ENCODE assay signal across 24 mouse cellular contexts in genomic region chr2:3578180-3578902, GRCm38 (mm10). TPM values are rescaled to one million over a fixed set of nuclear protein-coding genes. Genes with fewer than 3 reads are reported as not detected.
DNase-seq lines count a peak whose midpoint lies in the region; ATAC-seq lines count a peak whose summit lies in the region.
"Had no signal": no experiment of that assay in that cellular context is flagged by ENCODE, and none has a peak within 500 bp of the region (broad histone marks: within the 10 kb centered on the region; RNA-seq: fewer than 3 reads in every experiment).

No protein-coding gene starts in this region.

- H3K27ac ChIP-seq in embryonic facial prominence, embryonic 14.5 days (replicated peaks; ENCODE audit: low read depth, low read length), result 0 out of 2 replicates have a peak overlapping the region, but pooled peaks have one; percentile 2
- H3K27ac ChIP-seq in embryonic facial prominence, embryonic 10.5 days (replicated peaks), result no peak overlapping the region
- H3K27ac ChIP-seq in limb, embryonic 13.5 days, result peak overlapping the region; percentile 72; the same call in 1 of the 2 replicates
- H3K27ac ChIP-seq in limb, embryonic 10.5 days, result no peak overlapping the region
- H3K27ac ChIP-seq in limb, embryonic 15.5 days, result peak overlapping the region; percentile 79
- H3K27ac ChIP-seq in hindbrain, embryonic 12.5 days, result no peak overlapping the region
- H3K27ac ChIP-seq: forebrain, embryonic 10.5 days; limb, embryonic 12.5 days; liver, embryonic 14.5 days; lung, embryonic 15.5 days; stomach, postnatal 0 days had no signal

- no peaks in the 10 kb centered on the region for H3K4me1 ChIP-seq in embryonic facial prominence, embryonic 14.5 days (ENCODE audit: control insufficient read depth, insufficient read depth, low read length)
- H3K4me1 ChIP-seq in embryonic facial prominence, embryonic 10.5 days, result no peaks in the 10 kb centered on the region
- H3K4me1 ChIP-seq in limb, embryonic 13.5 days, result peaks cover 5% of the 10 kb centered on the region
- no peaks in the 10 kb centered on the region for H3K4me1 ChIP-seq in limb, embryonic 10.5 days
- peaks cover 11% of the 10 kb centered on the region for H3K4me1 ChIP-seq in limb, embryonic 15.5 days
- H3K4me1 ChIP-seq in hindbrain, embryonic 12.5 days, result no peaks in the 10 kb centered on the region
- H3K4me1 ChIP-seq: forebrain, embryonic 10.5 days; limb, embryonic 12.5 days; lung, embryonic 15.5 days had no signal

- H3K36me3 ChIP-seq in embryonic facial prominence, embryonic 14.5 days (ENCODE audit: control insufficient read depth, insufficient read depth, low read length), result no peaks in the 10 kb centered on the region
- H3K36me3 ChIP-seq in embryonic facial prominence, embryonic 10.5 days (replicated peaks), result no peaks in the 10 kb centered on the region
- H3K36me3 ChIP-seq in limb, embryonic 13.5 days, result no peaks in the 10 kb centered on the region
- no peaks in the 10 kb centered on the region for H3K36me3 ChIP-seq in limb, embryonic 10.5 days
- no peaks in the 10 kb centered on the region for H3K36me3 ChIP-seq in limb, embryonic 15.5 days
- H3K36me3 ChIP-seq in hindbrain, embryonic 12.5 days, result no peaks in the 10 kb centered on the region
- H3K36me3 ChIP-seq: forebrain, embryonic 10.5 days; limb, embryonic 12.5 days; lung, embryonic 15.5 days had no signal

- no peaks in the 10 kb centered on the region for H3K9me3 ChIP-seq in embryonic facial prominence, embryonic 14.5 days (ENCODE audit: control insufficient read depth, low read length)
- H3K9me3 ChIP-seq in embryonic facial prominence, embryonic 10.5 days, result no peaks in the 10 kb centered on the region
- no peaks in the 10 kb centered on the region for H3K9me3 ChIP-seq in limb, embryonic 13.5 days
- H3K9me3 ChIP-seq in limb, embryonic 10.5 days (replicated peaks), result no peaks in the 10 kb centered on the region
- no peaks in the 10 kb centered on the region for H3K9me3 ChIP-seq in limb, embryonic 15.5 days
- H3K9me3 ChIP-seq in hindbrain, embryonic 12.5 days (replicated peaks), result no peaks in the 10 kb centered on the region
- H3K9me3 ChIP-seq: forebrain, embryonic 10.5 days; limb, embryonic 12.5 days; lung, embryonic 15.5 days had no signal

- no peak overlapping the region for H3K9ac ChIP-seq in embryonic facial prominence, embryonic 14.5 days (ENCODE audit: low read depth, low read length)
- no peak overlapping the region for H3K9ac ChIP-seq in limb, embryonic 13.5 days
- no peak overlapping the region for H3K9ac ChIP-seq in limb, embryonic 15.5 days
- no peak overlapping the region for H3K9ac ChIP-seq in hindbrain, embryonic 12.5 days
- H3K9ac ChIP-seq: limb, embryonic 12.5 days; liver, embryonic 14.5 days; lung, embryonic 15.5 days had no signal

- ATAC-seq in embryonic facial prominence, embryonic 14.5 days (ENCODE audit: low read depth), result no peak
- ATAC-seq in limb, embryonic 13.5 days (ENCODE audit: low FRiP score, low read depth), result peak; percentile 92
- ATAC-seq in limb, embryonic 15.5 days (ENCODE audit: insufficient number of reproducible peaks, low FRiP score, low TSS enrichment, low read depth), result peak; percentile 74; the same call in 1 of the 2 replicates
- ATAC-seq in hindbrain, embryonic 12.5 days (ENCODE audit: low FRiP score), result no peak
- ATAC-seq: activated CD4-positive, CD25-positive, alpha-beta regulatory T cell, adult 4 months; forebrain, embryonic 16.5 days had no signal

- no peaks in the 10 kb centered on the region for H3K27me3 ChIP-seq in embryonic facial prominence, embryonic 14.5 days (replicated peaks; ENCODE audit: control insufficient read depth, insufficient read depth, low read length)
- no peaks in the 10 kb centered on the region for H3K27me3 ChIP-seq in embryonic facial prominence, embryonic 10.5 days (replicated peaks; ENCODE audit: low read depth, poor library complexity, severe bottlenecking)
- no peaks in the 10 kb centered on the region for H3K27me3 ChIP-seq in limb, embryonic 13.5 days
- H3K27me3 ChIP-seq in limb, embryonic 10.5 days (ENCODE audit: low read depth, poor library complexity, severe bottlenecking), result no peaks in the 10 kb centered on the region
- no peaks in the 10 kb centered on the region for H3K27me3 ChIP-seq in limb, embryonic 15.5 days
- H3K27me3 ChIP-seq in hindbrain, embryonic 12.5 days, result no peaks in the 10 kb centered on the region
- H3K27me3 ChIP-seq: limb, embryonic 12.5 days; lung, embryonic 15.5 days had no signal

- H3K4me2 ChIP-seq in embryonic facial prominence, embryonic 14.5 days (ENCODE audit: low read depth, low read length), result no peak overlapping the region
- no peak overlapping the region for H3K4me2 ChIP-seq in limb, embryonic 13.5 days (replicated peaks)
- no peak overlapping the region for H3K4me2 ChIP-seq in limb, embryonic 15.5 days
- no peak overlapping the region for H3K4me2 ChIP-seq in hindbrain, embryonic 12.5 days (replicated peaks)
- H3K4me2 ChIP-seq: heart, embryonic 11.5 days; limb, embryonic 12.5 days; lung, embryonic 15.5 days; midbrain, embryonic 11.5 days had no signal

- peak; percentile 70 for DNase-seq in embryonic facial prominence, embryonic 14.5 days (ENCODE audit: low spot score)
- DNase-seq in embryonic facial prominence, embryonic 10.5 days (ENCODE audit: low spot score), result no peak
- DNase-seq in limb, embryonic 10.5 days (ENCODE audit: low spot score), result no peak
- DNase-seq in lung, postnatal 14 days, result no peak
- DNase-seq: adrenal gland, adult 8-10 months; cerebellum, adult 11-12 months; cerebellum, postnatal 36 days; gastrocnemius, postnatal 10 days; heart, adult 11 months; lung, postnatal 4 days; thymus, adult 2 months; thymus, postnatal 4 days had no signal

- 53% methylated on average over 8 of the region's 8 CpGs for WGBS in embryonic facial prominence, embryonic 14.5 days
- 85% methylated on average over 8 of the region's 8 CpGs for WGBS in embryonic facial prominence, embryonic 10.5 days
- WGBS in limb, embryonic 13.5 days, result 52% methylated on average over 8 of the region's 8 CpGs
- WGBS in limb, embryonic 10.5 days, result 86% methylated on average over 8 of the region's 8 CpGs
- WGBS in limb, embryonic 15.5 days, result 38% methylated on average over 8 of the region's 8 CpGs
- 78% methylated on average over 8 of the region's 8 CpGs for WGBS in hindbrain, embryonic 12.5 days

- no peak overlapping the region for H3K4me3 ChIP-seq in embryonic facial prominence, embryonic 14.5 days (ENCODE audit: low read depth, low read length)
- H3K4me3 ChIP-seq in embryonic facial prominence, embryonic 10.5 days, result no peak overlapping the region
- H3K4me3 ChIP-seq in limb, embryonic 13.5 days, result no peak overlapping the region
- H3K4me3 ChIP-seq in limb, embryonic 10.5 days, result no peak overlapping the region
- H3K4me3 ChIP-seq in limb, embryonic 15.5 days, result no peak overlapping the region
- no peak overlapping the region for H3K4me3 ChIP-seq in hindbrain, embryonic 12.5 days
- H3K4me3 ChIP-seq: forebrain, embryonic 10.5 days; limb, embryonic 12.5 days; lung, embryonic 15.5 days had no signal

RNA-seq across cellular contexts. Expression of gene Fam107b, which starts 8.1 kb away (rescaled TPM):
- 40.4 and 44.4 TPM in 2 replicates for polyA plus RNA-seq in embryonic facial prominence, embryonic 14.5 days (2014; fragmentation: Nextera tagmentation; extraction: Ambion mirVana)
- polyA plus RNA-seq in embryonic facial prominence, embryonic 10.5 days (2016; fragmentation: Nextera tagmentation; extraction: Ambion mirVana), result 53.8 and 60.4 TPM in 2 replicates
- 32.8 and 34.9 TPM in 2 replicates for polyA plus RNA-seq in limb, embryonic 13.5 days (2015; fragmentation: Nextera tagmentation; extraction: Ambion mirVana)
- 47.5 and 48.8 TPM in 2 replicates for polyA plus RNA-seq in limb, embryonic 10.5 days (2016; fragmentation: Nextera tagmentation; extraction: Ambion mirVana)
- polyA plus RNA-seq in limb, embryonic 15.5 days (2015; fragmentation: Nextera tagmentation; extraction: Ambion mirVana), result 38.1 and 38.3 TPM in 2 replicates
- 48.4 and 57.1 TPM in 2 replicates for polyA plus RNA-seq in hindbrain, embryonic 12.5 days (2016; fragmentation: Nextera tagmentation; extraction: Ambion mirVana)

Comparison
In these comparisons a context has a peak if more than half of its experiments do, and no peak if none do; other contexts are left out.
1. H3K27ac ChIP-seq: peak in embryonic facial prominence, embryonic 14.5 days (single experiment), limb, embryonic 13.5 days (single experiment) and limb, embryonic 15.5 days (single experiment); none in embryonic facial prominence, embryonic 10.5 days (single experiment), limb, embryonic 10.5 days (single experiment) and hindbrain, embryonic 12.5 days (single experiment).
2. ATAC-seq: peak in limb, embryonic 13.5 days (single experiment) and limb, embryonic 15.5 days (single experiment); none in embryonic facial prominence, embryonic 14.5 days (single experiment) and hindbrain, embryonic 12.5 days (single experiment).